Mouse (Mus musculus) kidney, adult 2 months (tissue): ENCODE measurements around the gene Rhbdf2.

Experiments
- CTCF ChIP-seq: fragments of 200-500 bp; conservative IDR thresholded peaks from 2 replicates; pipeline ENCODE4 v1.5.1; 2011; ENCODE audit warnings: low read depth, mild to moderate bottlenecking, control low read depth, low read length, moderate library complexity, mixed read lengths; ENCODE audit not compliant: insufficient read depth, insufficient read length
- POLR2A ChIP-seq: fragments of 200-500 bp; IDR thresholded peaks from one replicate; pipeline ENCODE4 v1.6.1; 2011; ENCODE audit warnings: low read depth, low read length, control low read depth

DNA sequence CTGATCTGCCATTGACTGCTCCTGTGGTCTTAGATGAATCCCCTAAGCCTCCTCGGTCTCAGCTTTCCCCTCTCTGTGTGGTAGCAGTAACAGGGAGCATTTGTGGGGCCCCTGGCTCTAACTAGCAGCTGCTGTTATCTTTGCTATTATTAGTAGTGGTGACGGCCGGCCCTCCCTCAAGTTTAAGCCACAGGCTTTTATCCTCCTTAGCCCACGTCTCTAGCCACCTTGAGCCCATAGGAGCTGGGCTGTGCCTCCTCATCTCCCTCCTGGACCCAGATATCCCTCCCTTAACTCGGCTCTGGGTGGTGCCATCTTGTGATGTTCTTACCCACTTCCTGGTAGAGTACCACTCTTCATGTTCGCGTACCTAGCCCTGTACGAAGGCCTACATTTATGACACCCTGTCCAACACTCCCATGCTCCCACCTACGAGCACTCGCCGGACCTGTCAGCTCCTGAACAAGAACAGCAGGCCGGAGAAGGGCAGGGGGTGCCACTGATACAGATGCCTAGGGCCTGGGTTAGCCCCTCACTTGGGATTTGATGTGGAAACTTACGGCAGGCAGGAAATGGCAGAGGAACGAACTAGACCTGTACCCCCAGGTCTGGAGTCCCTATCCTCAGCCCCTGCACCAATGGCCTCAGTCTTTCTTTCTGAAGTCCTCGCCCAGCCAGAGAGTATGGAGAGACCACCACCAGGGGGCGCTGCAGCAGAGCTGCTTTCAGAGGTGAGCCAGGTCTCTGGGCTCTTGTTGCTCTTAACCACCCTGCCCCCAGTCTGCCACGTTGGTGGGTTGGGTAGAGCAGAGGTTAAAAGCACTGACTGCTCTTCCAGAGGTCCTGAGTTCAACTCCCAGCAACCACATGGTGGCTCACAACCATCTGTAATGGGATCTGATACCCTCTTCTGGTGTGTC, 1.5 kb downstream of the Rhbdf2 start:
- no peak for TF ChIP-seq POLR2A
- TF ChIP-seq CTCF = peak; percentile 61
